Mouse (Mus musculus): ENCODE data around the gene Slc25a17.

Slc25a17 gene

DNA sequence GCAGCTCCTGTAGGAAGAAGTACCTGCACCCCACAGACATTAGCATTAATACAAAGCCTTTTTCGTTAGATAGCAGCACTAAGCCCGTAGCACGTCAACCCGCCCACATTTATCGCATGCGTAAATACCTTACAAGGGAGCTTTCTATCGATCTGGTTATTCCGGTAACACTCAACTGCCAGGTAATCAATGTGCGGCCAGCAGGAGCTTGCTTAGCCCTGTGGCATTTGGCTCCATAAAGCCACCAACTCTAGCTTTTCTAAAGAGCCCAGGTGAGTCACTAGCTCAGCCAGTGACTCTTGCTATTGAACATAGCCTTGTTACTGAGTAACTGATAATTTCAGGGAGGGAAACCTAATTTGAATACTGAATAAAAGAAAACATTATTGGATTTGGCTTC lies 50.3 kb downstream of the Slc25a17 start:
- in situ Hi-C loops (cut with MboI; ENCODE audit: low pct_unique_long_range_greater_than_20kb in 1 of 2, low sequenced_read_pairs in 2 of 2, unreplicated experiment in 1 of 2) = no loop called here

DNA sequence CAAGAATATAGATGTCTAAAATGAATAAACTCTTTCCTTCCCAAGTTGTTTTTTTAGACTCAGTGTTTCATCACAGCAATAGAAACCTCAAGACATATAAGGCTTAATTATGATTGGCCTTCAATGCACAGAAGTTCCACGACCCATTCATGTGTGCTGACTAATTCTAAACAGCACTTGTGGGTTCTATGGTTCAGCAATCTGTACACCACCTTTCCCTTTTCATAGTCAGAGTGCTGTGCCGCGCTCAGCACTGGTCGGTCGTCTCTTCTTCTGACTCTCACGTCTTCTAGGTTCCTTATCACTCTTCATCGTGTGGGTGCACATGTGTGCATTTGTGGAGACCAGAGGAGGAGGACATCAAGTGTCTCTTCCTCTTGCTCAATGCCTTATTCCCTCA lies 52.6 kb downstream of the Slc25a17 start:
- in situ Hi-C loops (cut with MboI; ENCODE audit: low pct_unique_long_range_greater_than_20kb in 1 of 2, low sequenced_read_pairs in 2 of 2, unreplicated experiment in 1 of 2) = no loop called here

GRCm38 (mm10) chr15:81306501-81306900 lies 54.1 kb downstream of the Slc25a17 start:
- in situ Hi-C loops (cut with MboI; ENCODE audit: low pct_unique_long_range_greater_than_20kb in 1 of 2, low sequenced_read_pairs in 2 of 2, unreplicated experiment in 1 of 2) = no loop called here

GRCm38 (mm10) chr15:81305035-81305434 lies 55.6 kb downstream of the Slc25a17 start:
- in situ Hi-C loops (cut with MboI; ENCODE audit: low pct_unique_long_range_greater_than_20kb in 1 of 2, low sequenced_read_pairs in 2 of 2, unreplicated experiment in 1 of 2) = no loop called here

DNA sequence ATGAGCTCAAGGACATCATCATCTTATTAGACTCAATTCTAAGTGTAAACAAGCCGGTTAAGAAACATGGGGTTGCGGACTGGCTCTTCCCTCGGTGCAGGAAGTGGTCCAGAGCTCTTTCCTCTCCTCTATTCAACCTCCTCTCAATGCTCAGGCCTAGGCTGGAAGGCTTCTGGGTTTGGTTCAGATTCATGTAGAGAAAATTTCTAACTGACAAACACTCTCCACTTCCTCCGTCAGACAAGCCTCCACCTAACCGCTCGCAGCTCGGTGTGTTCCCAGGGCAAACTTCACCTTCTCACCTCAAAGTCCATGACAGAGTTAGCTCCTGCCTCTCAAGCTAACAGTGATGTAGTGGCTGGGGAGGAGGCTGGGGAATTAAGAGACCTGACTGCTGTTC lies 56.6 kb downstream of the Slc25a17 start:
- in situ Hi-C loops (cut with MboI; ENCODE audit: low pct_unique_long_range_greater_than_20kb in 1 of 2, low sequenced_read_pairs in 2 of 2, unreplicated experiment in 1 of 2) = no loop called here

DNA sequence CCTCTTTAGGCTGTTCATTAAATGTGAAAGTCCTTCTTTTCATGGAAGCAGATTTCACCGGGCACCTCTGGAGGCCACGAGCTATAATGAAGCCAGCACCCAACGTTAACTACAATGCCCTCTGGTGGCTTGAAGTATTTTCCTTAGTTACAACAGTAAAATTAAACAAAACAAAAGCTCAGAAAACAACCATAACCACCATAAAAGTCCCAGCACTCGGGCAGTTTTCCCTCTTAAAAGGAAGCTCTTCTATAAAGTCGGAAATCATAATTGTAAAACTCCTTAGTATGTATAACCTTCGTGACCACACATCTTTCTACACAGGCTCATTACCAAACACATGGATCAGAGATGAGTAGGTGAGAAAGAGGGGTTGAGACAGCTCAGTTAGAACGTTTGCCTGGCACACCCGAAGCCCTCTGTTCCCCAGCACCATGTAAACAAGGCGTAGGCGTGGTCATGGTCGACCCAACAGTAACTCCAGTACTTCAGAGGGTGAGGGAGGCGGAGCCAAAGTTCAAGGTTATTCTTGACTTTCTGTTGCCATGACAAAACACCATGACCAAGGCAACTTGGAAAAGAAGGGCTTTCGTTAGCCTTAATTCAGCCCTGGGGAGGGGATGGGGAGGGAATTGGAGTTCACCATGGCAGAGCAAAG lies 58.3 kb downstream of the Slc25a17 start:
- in situ Hi-C loops (cut with MboI; ENCODE audit: low pct_unique_long_range_greater_than_20kb in 1 of 2, low sequenced_read_pairs in 2 of 2, unreplicated experiment in 1 of 2) = no loop called here

DNA sequence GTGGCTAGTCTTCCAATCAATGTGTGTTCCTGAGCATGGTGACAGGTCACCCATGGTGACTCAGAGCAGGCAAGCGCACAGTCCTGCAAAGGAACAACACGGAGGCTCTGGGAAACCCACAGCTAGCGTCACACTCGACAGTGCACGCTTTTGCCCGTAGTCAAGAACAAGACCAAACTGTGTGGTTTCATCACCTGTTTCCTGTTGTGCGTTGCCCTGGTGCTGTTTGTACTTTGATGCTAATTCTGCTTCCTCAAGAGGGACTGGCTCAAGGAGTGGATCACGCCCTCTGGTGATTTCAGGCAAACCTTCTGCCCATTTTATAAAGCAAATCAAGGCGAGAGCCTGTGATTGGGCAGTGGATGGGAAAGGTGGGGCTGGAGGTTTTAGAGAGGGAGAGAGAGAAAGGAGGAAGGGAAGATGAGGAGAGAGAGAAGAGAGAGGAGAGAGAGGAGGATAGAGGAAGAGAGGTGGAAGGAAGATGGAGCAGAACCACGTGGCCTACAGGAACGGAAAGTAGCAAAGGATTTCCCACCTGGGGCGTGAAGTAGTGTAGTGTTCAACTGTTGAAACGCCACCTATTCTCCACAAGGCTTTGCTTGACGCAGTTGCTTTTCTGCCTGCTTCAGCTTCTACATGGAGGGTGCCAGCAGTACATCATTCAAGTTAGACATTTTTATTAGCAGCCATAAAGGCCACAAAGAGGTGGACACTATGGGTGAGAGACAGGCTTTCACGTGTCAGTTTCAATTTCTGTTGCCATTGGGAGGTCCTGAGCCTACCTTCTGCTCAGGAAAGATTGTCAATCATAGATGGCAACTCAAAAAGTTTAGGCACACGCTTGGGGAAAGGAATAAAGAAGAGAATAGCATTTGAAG lies 59.2 kb downstream of the Slc25a17 start:
- in situ Hi-C loops (cut with MboI; ENCODE audit: low pct_unique_long_range_greater_than_20kb in 1 of 2, low sequenced_read_pairs in 2 of 2, unreplicated experiment in 1 of 2) = no loop called here

DNA sequence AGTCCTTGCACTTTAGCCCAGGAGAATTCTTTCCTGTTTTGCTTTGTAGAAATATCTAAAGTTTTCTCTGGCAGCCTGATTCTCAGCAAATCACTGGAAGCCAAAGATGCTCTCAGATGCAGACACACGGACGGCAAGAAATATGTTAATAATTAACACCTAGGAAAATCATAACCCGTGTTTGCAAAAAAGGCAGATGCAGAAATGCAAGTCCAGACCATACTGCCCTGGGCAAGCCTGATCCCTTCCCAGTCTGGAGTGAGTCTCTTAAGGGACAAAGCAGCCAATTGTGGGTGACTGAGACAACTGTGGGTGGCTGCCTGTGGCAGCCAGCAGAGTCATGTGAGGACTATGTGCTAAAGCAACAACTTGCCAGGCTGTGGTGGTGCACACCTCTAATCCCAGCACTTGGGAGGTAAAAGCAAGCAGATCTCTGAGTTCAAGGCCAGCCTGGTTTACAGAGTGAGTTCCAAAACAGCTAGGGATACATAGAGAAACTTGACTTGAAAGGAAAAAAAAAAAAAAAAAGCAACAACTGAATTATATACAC lies 60.0 kb downstream of the Slc25a17 start:
- in situ Hi-C loops (cut with MboI; ENCODE audit: low pct_unique_long_range_greater_than_20kb in 1 of 2, low sequenced_read_pairs in 2 of 2, unreplicated experiment in 1 of 2) = no loop called here

DNA sequence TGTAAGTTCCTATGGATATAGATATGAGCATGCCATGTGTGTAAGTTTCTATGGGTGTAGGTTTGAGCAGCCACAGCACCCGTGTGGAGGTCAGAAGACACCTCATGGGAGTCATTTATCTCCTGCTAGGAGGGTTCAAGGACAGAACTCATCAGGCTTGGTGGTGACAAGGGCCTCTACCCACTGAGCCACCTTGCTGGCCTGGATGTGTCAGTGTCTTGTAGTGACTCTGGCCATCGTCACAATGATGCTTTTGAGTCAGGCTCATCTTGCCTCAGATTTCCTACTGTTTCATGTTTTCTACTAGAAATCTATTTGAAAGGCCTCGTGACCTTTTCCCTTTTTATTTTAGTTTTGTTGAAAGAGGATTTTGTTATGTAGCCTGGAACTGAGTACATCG lies 61.1 kb downstream of the Slc25a17 start:
- in situ Hi-C loops (cut with MboI; ENCODE audit: low pct_unique_long_range_greater_than_20kb in 1 of 2, low sequenced_read_pairs in 2 of 2, unreplicated experiment in 1 of 2) = no loop called here

DNA sequence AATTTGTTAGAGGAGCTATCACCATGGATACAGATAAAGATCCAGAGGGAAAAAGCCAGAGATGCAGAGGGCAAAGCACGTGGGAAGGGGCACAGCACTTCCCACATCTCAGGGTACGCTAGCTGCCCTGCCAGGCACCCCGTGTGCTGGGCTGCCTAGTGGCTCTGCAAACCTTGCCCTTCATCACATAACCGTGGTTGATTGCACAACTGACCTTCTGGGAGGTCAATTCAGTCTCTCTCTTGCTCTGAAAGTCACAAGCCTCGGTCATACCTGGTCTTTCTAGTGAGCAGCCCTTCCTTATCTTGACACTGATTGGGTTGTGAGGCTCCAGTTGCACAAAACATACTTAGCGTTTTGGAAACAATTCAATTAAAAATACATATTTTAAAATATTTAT lies 62.4 kb downstream of the Slc25a17 start:
- in situ Hi-C loops (cut with MboI; ENCODE audit: low pct_unique_long_range_greater_than_20kb in 1 of 2, low sequenced_read_pairs in 2 of 2, unreplicated experiment in 1 of 2) = no loop called here

GRCm38 (mm10) chr15:81297543-81297942 lies 63.1 kb downstream of the Slc25a17 start:
- in situ Hi-C loops (cut with MboI; ENCODE audit: low pct_unique_long_range_greater_than_20kb in 1 of 2, low sequenced_read_pairs in 2 of 2, unreplicated experiment in 1 of 2) = no loop called here

- in situ Hi-C loops (cut with MboI; ENCODE audit: low pct_unique_long_range_greater_than_20kb in 1 of 2, low sequenced_read_pairs in 2 of 2, unreplicated experiment in 1 of 2) = no loop called here
Observed at GRCm38 (mm10) chr15:81294897-81295296, 65.7 kb downstream of the Slc25a17 start.

DNA sequence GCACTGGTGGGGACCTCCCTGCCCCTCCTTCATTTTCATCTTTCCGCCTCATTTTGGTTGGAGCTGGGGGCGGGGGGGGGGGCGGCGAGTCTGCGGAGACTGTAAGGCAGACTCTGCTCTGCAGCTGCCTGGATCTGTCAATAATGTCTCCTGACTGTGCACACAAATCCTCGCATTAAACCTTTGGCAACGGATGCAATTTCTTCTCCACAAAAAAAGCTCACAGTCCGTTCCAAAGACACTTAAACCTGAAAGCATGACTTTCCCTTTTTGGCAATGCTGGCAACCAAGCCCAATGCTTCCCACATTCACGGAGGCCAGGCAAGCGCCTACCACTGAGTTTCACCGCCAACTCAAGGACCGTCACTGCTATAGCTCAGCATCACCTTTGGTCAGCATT lies 66.2 kb downstream of the Slc25a17 start:
- in situ Hi-C loops (cut with MboI; ENCODE audit: low pct_unique_long_range_greater_than_20kb in 1 of 2, low sequenced_read_pairs in 2 of 2, unreplicated experiment in 1 of 2) = no loop called here

DNA sequence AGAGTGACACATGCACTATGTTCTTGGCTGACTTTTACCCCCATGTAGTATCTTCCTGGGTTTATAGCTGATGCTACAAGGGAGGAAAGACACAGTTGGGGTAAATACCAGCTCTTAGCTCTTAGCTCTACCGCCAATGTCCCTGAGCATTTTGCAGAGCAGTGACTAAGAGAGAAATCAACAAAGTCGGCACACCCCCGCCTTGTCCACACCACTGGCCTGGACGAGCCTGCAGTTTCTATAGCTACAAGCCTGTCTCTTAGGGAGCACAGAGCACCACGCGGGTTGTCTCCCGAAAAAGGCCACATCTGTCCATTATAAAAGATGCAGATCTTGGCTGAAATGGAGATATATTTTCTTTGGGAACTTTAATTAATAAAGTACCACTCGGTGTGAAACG lies 69.9 kb downstream of the Slc25a17 start:
- in situ Hi-C loops (cut with MboI; ENCODE audit: low pct_unique_long_range_greater_than_20kb in 1 of 2, low sequenced_read_pairs in 2 of 2, unreplicated experiment in 1 of 2) = no loop called here

- in situ Hi-C loops (cut with MboI; ENCODE audit: low pct_unique_long_range_greater_than_20kb in 1 of 2, low sequenced_read_pairs in 2 of 2, unreplicated experiment in 1 of 2) = no loop called here
Observed at GRCm38 (mm10) chr15:81290230-81290629, 70.4 kb downstream of the Slc25a17 start.

GRCm38 (mm10) chr15:81284121-81284734 lies 76.4 kb downstream of the Slc25a17 start:
- in situ Hi-C loops (cut with MboI; ENCODE audit: low pct_unique_long_range_greater_than_20kb in 1 of 2, low sequenced_read_pairs in 2 of 2, unreplicated experiment in 1 of 2) = no loop called here

- in situ Hi-C loops (cut with MboI; ENCODE audit: low pct_unique_long_range_greater_than_20kb in 1 of 2, low sequenced_read_pairs in 2 of 2, unreplicated experiment in 1 of 2) = no loop called here
Observed at GRCm38 (mm10) chr15:81278699-81279098, 81.9 kb downstream of the Slc25a17 start.

DNA sequence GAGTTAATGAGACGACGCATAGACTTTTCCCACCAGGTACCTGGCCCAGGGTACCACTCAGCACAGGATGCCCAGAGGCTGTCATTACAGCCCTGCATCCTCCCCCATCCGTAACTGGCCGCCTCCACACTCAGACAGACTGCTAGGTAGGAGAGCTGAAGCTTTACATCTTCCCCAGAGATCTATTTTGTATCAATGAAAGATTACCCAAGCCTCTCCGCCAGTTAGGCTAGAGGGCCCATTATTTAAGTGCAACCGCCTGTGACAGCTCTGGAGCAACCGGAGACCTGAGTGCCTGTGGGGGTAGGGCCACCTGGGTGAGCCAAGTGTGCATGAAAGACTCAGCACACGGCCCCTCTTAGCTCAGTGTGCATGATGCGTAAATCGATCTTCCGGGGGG lies 82.7 kb downstream of the Slc25a17 start:
- in situ Hi-C loops (cut with MboI; ENCODE audit: low pct_unique_long_range_greater_than_20kb in 1 of 2, low sequenced_read_pairs in 2 of 2, unreplicated experiment in 1 of 2) = no loop called here

DNA sequence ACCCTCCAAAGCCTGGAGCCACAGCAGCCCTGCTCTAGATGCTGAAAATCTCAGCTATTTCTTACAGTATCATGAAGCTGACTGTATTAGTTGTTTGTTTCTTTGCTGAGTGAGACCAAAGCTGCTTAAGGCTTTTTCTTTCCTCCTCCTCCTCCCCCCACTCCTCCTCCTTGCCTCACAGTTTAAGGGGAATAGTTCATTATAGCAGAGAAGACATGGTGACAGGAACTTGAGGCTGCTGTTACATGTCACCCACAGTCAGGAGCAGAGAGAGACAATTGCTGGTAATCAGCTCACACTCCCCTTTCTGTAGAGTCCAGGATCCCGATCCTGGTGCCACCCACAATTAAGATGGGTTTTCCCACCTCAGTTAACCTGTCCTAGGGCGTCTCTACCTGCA lies 87.3 kb downstream of the Slc25a17 start:
- in situ Hi-C loops (cut with MboI; ENCODE audit: low pct_unique_long_range_greater_than_20kb in 1 of 2, low sequenced_read_pairs in 2 of 2, unreplicated experiment in 1 of 2) = no loop called here

Data from mouse embryonic stem cell (cell line).